Mouse (Mus musculus) heart, embryonic 14.5 days (tissue): ENCODE data around the gene Ncdn. TPM values are rescaled to one million over a fixed set of nuclear protein-coding genes. Genes with fewer than 3 reads are reported as not detected.

Source experiments
- ATAC-seq: fragments of 200-750 bp; cut with Nextera tagmentation; 2 replicates; pipeline ENCODE4 v1.8.0; 2017; ENCODE audit warnings: low read depth, moderate TSS enrichment; ENCODE audit not compliant: insufficient number of reproducible peaks, insufficient read depth, low FRiP score
- H3K27ac ChIP-seq, 2 experiments: fragments of 200-500 bp in 1 of 2; fragments of 300-500 bp in 1 of 2; sonication (generic) in 1 of 2; replicated peaks in 1 of 2; 2 replicates each; pipeline ENCODE4 v1.5.1; 2012 to 2014; ENCODE audit warnings: low read depth in 2 of 2, low read length in 2 of 2, control low read depth in 1 of 2, mild to moderate bottlenecking in 1 of 2, mixed read lengths in 1 of 2; ENCODE audit not compliant: control insufficient read depth in 1 of 2, insufficient read depth in 1 of 2
- H3K27me3 ChIP-seq: fragments of 300-500 bp; sonication (generic); 2 replicates; pipeline ENCODE4 v1.6.1; 2014; ENCODE audit warnings: mild to moderate bottlenecking, low read length, control low read depth; ENCODE audit not compliant: control insufficient read depth, insufficient read depth
- H3K36me3 ChIP-seq: fragments of 300-500 bp; sonication (generic); 2 replicates; pipeline ENCODE4 v1.6.1; 2014; ENCODE audit warnings: mild to moderate bottlenecking, control low read depth, low read length, mixed read lengths; ENCODE audit not compliant: control insufficient read depth, insufficient read depth
- H3K4me1 ChIP-seq, 2 experiments: fragments of 200-500 bp in 1 of 2; fragments of 300-500 bp in 1 of 2; sonication (generic) in 1 of 2; 2 replicates each; pipeline ENCODE4 v1.6.1; 2012 to 2014; ENCODE audit warnings: low read length in 2 of 2, control low read depth in 1 of 2, mixed read lengths in 1 of 2; ENCODE audit not compliant: control insufficient read depth in 2 of 2, insufficient read depth in 2 of 2
- H3K4me2 ChIP-seq: fragments of 300-500 bp; sonication (generic); 2 replicates; pipeline ENCODE4 v1.6.1; 2014; ENCODE audit warnings: mild to moderate bottlenecking, low read length
- H3K4me3 ChIP-seq, 2 experiments: fragments of 200-500 bp in 1 of 2; fragments of 300-500 bp in 1 of 2; sonication (generic) in 1 of 2; 2 replicates each; pipeline ENCODE4 v1.5.1; 2012 to 2014; ENCODE audit warnings: low read length in 2 of 2, mild to moderate bottlenecking in 2 of 2, control low read depth in 1 of 2, low read depth in 1 of 2, moderate library complexity in 1 of 2; ENCODE audit not compliant: control insufficient read depth in 1 of 2, insufficient read depth in 1 of 2
- H3K9ac ChIP-seq: fragments of 300-500 bp; sonication (generic); 2 replicates; pipeline ENCODE4 v1.6.1; 2014; ENCODE audit warnings: mild to moderate bottlenecking, low read length
- H3K9me3 ChIP-seq: fragments of 300-500 bp; sonication (generic); 2 replicates; pipeline ENCODE4 v1.6.1; 2016; ENCODE audit warnings: low read length, control low read depth; ENCODE audit not compliant: control insufficient read depth
- WGBS: fragments of 180-500 bp; shearing (Covaris S2); extraction: QIAGEN DNeasy Blood & Tissue Kit; methylation state at CpG from one replicate; pipeline ENCODE4 v1.1.7; 2014; 5-methylcytosine and 5-hydroxymethylcytosine counted together
- polyA plus RNA-seq: library from polyadenylated mRNA; unstranded; fragments of >200 nt; fragmentation: Nextera tagmentation; extraction: Ambion mirVana; gene quantifications from 2 replicates; pipeline ENCODE4 v1.2.1, GENCODE M21; 2014

Gene Ncdn
- polyA plus RNA-seq, 1 experiment from 2014 or later: 20.2 TPM

GRCm38 (mm10) chr4:126762586-126763359, 9.5 kb upstream of the Ncdn start:
- Histone ChIP-seq H3K27ac (no peak overlapping the region), H3K36me3 (peaks cover 42% of the 10 kb centered on the region), H3K9me3 (no peaks in the 10 kb centered on the region), H3K9ac (no peak overlapping the region), H3K4me1 (no peaks in the 10 kb centered on the region), H3K4me2 (no peak overlapping the region), H3K27me3 (no peaks in the 10 kb centered on the region), H3K4me3 (no peak overlapping the region)
- WGBS: 77% methylated on average over 11 of the region's 11 CpGs
- ATAC-seq: no peak

DNA sequence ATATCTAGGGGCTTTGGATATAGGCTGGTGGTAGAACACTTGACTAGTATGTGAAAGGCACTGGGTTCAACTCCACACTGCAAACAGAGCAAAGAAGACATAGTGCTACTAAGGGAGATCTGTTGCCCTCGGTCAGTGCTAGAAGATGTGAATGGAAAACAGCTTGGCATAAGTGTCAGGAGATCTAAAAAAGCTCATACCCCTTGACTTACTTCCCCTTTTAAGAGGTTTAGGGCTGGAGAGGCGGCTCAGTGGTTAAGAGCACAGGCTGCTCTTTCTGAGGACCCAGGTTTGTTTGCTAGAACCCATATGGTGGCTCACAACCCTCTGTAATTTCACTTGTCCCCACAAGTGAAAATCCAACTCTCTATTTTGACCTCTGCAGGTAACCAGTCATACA, 6.2 kb upstream of the Ncdn start:
- Histone ChIP-seq H3K9ac (no peak overlapping the region), H3K27ac (no peak overlapping the region), H3K4me1 (peaks cover 0 to 4% of the 10 kb centered on the region in 2 experiments; a peak in 2 of 4 replicates), H3K4me2 (no peak overlapping the region), H3K27me3 (no peaks in the 10 kb centered on the region), H3K36me3 (peaks cover 45% of the 10 kb centered on the region), H3K9me3 (no peaks in the 10 kb centered on the region), H3K4me3 (no peak overlapping the region)
- WGBS: 84% methylated on average over 2 of the region's 2 CpGs
- ATAC-seq: no peak

- no peak overlapping the region for H3K9ac ChIP-seq
- peaks cover 38% of the 10 kb centered on the region for H3K36me3 ChIP-seq
- H3K4me1 ChIP-seq: peaks cover 2 to 7% of the 10 kb centered on the region in 2 experiments; a peak in 3 of 4 replicates
- H3K4me2 ChIP-seq: no peak overlapping the region
- 74% methylated on average over 5 of the region's 5 CpGs for WGBS
- no peak overlapping the region for H3K27ac ChIP-seq
- H3K4me3 ChIP-seq: no peak overlapping the region
- no peaks in the 10 kb centered on the region for H3K9me3 ChIP-seq
- no peak for ATAC-seq
- no peaks in the 10 kb centered on the region for H3K27me3 ChIP-seq
Measured at GRCm38 (mm10) chr4:126758299-126758698, 5.1 kb upstream of the Ncdn start.

- Histone ChIP-seq H3K4me2 (no peak overlapping the region), H3K36me3 (peaks cover 29% of the 10 kb centered on the region), H3K27me3 (no peaks in the 10 kb centered on the region), H3K9ac (no peak overlapping the region), H3K4me3 (no peak overlapping the region), H3K27ac (no peak overlapping the region; a peak in 1 of 4 replicates), H3K4me1 (peaks cover 6 to 15% of the 10 kb centered on the region in 2 experiments; a peak in 3 of 4 replicates), H3K9me3 (no peaks in the 10 kb centered on the region)
- 48% methylated on average over 4 of the region's 4 CpGs for WGBS
- no peak for ATAC-seq
Measured at GRCm38 (mm10) chr4:126756766-126757165, 3.5 kb upstream of the Ncdn start.

- Histone ChIP-seq H3K9me3 (no peaks in the 10 kb centered on the region), H3K36me3 (peaks cover 23% of the 10 kb centered on the region), H3K27ac (no peak overlapping the region), H3K4me1 (peaks cover 10 to 19% of the 10 kb centered on the region in 2 experiments; a peak in 3 of 4 replicates), H3K4me2 (peak overlapping the region; percentile 96), H3K9ac (0 out of 2 replicates have a peak overlapping the region, but pooled peaks have one; percentile 84), H3K4me3 (peak overlapping the region in 1 of 2 experiments; percentile 88; a peak in 1 of 4 replicates), H3K27me3 (no peaks in the 10 kb centered on the region)
- no peak for ATAC-seq
- WGBS: 41% methylated on average over 12 of the region's 12 CpGs
Measured at GRCm38 (mm10) chr4:126754736-126755374, 1.6 kb upstream of the Ncdn start.

DNA sequence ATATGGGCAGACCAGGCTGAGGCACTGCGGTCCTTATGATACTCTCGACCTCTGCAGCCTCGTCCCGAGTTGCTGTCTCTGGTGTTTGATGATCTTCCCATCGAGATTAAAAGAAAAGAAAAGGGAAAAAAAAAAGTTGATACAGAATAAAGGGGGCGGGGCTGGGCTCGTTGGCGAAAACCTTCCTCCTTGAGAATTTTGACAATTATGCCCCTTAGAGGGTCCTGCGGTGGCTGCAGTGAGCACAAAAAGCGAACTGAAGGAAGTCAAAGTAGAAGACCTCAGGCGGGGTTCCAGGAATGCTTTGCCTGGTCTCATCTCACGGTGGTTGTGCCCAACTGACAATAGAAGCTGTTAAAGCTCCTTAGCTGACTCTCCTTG, 983 bp upstream of the Ncdn start:
- Histone ChIP-seq H3K9ac (peak overlapping the region; percentile 84), H3K27ac (no peak overlapping the region), H3K27me3 (no peaks in the 10 kb centered on the region), H3K9me3 (no peaks in the 10 kb centered on the region), H3K4me3 (peak overlapping the region; percentile 80 to 88), H3K4me2 (peak overlapping the region; percentile 96), H3K4me1 (peaks cover 10 to 21% of the 10 kb centered on the region in 2 experiments; a peak in 3 of 4 replicates), H3K36me3 (peaks cover 24% of the 10 kb centered on the region)
- 1% methylated on average over 12 of the region's 12 CpGs for WGBS
- ATAC-seq: no peak

DNA sequence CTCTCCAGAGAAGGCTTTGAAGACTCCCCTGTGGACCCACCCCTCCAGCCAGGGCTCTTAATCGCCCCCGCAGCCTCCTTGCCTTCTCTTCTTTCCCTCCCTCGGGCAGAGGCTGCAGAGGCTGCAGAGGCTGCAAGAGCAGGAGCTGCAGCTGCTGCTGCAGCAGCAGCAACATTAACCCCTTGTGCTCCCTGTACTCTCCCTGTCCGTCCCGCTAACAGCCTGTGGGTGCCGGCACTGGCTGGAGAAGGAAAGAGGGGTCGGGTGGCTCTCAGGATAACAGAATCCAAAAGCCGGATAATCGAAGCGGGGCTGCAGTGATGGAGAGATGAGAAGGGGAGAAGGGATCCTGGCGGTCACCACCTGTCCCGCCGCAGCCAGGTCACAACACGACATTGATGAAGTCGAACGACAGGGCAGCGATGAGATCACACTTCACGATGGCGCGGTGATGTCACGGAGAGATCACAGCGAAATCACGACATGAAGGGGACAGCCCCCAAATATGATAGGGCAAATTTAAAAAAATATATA, 563 bp downstream of the Ncdn start:
- Histone ChIP-seq H3K4me2 (peak overlapping the region; percentile 96), H3K4me3 (peak overlapping the region; percentile 80 to 88), H3K27ac (peak overlapping the region; percentile 39 to 92), H3K36me3 (peaks cover 28% of the 10 kb centered on the region), H3K9ac (peak overlapping the region; percentile 84), H3K4me1 (peaks cover 10 to 21% of the 10 kb centered on the region in 2 experiments; a peak in 3 of 4 replicates), H3K27me3 (no peaks in the 10 kb centered on the region), H3K9me3 (no peaks in the 10 kb centered on the region)
- WGBS: under 1% methylated on average over 23 of the region's 23 CpGs
- no peak for ATAC-seq
